Mouse (Mus musculus) induced T-regulatory cell, adult 2 months (primary cell): ENCODE results near the gene Abcg4.

Experiments
- DNase-seq: peaks from one replicate; pipeline ENCODE4 v3.0.0-alpha.2; 2012; ENCODE audit warnings: low read depth

Gene Abcg4

DNA sequence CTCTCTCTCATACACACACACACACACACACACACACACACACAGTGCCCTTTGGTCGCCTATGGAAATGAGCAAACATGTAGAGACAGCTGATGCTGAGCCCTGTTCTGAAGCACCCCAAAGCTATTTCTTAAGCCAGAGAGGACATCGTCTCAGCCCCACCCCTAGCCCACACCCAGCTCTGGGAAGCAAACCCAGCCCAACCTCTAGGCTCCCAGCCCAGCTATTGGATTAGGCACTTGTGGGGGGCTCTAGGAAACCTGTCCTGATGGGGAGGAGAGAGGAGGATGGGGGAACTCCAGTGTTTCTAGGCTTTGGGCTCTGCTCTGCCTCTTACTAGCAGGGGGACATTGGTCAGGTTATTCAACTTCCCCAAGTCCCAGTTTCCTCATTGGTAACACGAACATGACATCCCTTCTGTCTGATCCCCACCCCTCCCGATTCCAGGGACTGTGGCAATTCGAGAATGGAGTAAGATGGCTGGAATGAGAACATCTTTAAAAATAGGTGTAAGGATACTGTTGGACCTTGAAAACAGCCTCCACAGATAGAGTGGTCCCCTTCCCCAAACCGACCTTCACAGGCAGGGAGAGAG is 2.1 kb downstream of the Abcg4 start:
- DNase-seq: peak; percentile 20

- DNase-seq: no peak
These were observed 5.2 kb downstream of the Abcg4 start for GRCm38 (mm10) chr9:44283183-44283582.

DNA sequence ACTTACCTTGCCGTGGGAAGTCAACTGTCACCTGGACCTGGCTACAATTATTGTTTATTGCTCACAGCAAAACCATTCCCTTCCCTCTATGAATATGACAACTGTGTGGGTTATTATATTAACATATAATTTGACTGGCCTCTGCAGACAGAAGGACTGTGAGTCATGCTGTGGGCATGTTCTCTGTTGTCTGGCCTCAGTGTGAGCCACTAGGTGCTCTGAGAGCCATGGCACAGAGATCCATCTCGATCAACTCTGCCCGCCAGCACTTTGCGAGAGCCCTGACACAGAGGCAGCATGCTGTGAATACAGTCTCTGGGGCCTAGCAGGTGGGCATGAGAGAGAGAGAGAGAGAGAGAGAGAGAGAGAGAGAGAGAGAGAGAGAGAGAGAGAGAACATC is 18.4 kb downstream of the Abcg4 start:
- DNase-seq: no peak

- peak; percentile 84 for DNase-seq
These were observed 19.3 kb downstream of the Abcg4 start for GRCm38 (mm10) chr9:44269077-44269476.

GRCm38 (mm10) chr9:44268432-44268831 is 20.0 kb downstream of the Abcg4 start, which contains the start of gene Nlrx1:
TSS of gene Nlrx1 (minus strand) at chr9:44268599.
- no peak for DNase-seq

DNA sequence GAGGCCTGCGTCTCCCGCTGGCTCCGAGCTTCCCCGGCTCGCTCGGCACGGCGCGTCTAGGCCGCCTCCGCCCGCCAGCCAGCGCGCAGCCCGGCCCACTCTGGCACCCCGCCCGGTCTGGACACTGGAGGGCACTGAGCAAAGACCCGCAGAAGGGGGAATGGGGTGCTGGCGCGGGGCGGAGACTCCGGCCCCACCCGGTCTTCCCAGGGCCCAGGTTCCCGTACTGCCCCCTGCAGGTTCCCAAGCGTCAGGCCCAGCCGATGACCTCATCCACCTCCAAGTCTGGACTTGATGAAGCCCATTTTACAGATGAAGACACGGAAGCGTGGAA is 20.4 kb downstream of the Abcg4 start:
- DNase-seq: peak; percentile 94

DNA sequence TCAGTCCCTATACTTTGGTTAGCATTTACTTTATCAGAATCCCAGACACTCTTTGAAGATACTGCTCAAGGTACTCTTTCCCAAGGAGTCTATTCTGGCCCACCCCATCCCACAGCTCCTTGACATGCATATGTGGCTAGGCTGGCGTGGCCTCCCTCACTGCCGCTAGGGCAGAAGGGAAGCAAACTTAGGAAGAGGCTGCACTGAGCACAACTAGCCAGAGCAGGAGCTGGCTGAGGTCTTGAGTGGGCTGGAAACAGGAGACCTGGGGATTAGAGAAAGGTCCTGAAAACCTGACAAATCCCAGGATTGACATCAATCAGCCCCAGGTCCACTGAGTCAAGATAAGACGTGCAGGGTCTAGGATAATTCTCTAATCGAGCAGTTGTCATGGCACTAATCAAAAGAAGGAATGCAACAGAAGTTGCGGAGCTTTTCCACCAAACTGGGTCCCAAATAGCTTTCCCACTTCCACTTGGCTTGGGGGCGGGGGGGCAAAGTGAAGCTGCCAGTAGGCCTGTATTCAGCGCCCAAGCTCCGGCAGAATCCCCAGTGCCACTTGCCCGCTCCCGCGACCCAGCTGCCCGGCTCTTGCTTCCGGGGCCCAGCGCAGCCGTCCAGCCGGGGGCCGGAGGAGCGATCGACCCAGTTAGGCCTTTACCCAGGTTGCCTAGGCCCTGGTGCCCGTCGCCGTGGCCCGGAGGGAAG is 20.9 kb downstream of the Abcg4 start:
- DNase-seq: no peak

GRCm38 (mm10) chr9:44266478-44267226 is 21.8 kb downstream of the Abcg4 start:
- DNase-seq: peak; percentile 22

- DNase-seq: no peak
These were observed 27.0 kb downstream of the Abcg4 start for GRCm38 (mm10) chr9:44261388-44261787.

- DNase-seq: no peak
These were observed 29.4 kb downstream of the Abcg4 start for GRCm38 (mm10) chr9:44259014-44259413.

GRCm38 (mm10) chr9:44256213-44256612 is 32.2 kb downstream of the Abcg4 start:
- no peak for DNase-seq

DNA sequence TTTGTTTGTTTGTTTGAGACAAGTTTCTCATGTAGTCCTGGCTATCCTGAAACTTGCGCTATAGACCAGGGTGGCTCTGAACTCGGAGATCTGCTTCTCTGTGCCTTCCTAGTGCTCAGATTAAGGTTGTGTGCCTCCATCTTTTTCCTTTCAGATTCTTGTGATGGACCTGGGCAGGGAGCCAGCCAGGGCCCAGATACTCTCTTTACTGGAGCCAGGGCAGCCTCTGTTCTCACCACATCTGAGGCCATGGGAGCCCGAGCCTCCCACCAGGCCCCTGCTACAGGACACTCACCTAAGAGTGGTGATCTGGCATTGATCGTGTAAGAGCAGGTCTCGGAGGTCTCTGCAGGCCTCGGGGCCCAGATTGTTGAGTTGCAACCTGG is 33.3 kb downstream of the Abcg4 start:
- DNase-seq: no peak

GRCm38 (mm10) chr9:44254508-44255135 is 33.8 kb downstream of the Abcg4 start:
- no peak for DNase-seq

GRCm38 (mm10) chr9:44253441-44253840 is 35.0 kb downstream of the Abcg4 start:
- no peak for DNase-seq

DNA sequence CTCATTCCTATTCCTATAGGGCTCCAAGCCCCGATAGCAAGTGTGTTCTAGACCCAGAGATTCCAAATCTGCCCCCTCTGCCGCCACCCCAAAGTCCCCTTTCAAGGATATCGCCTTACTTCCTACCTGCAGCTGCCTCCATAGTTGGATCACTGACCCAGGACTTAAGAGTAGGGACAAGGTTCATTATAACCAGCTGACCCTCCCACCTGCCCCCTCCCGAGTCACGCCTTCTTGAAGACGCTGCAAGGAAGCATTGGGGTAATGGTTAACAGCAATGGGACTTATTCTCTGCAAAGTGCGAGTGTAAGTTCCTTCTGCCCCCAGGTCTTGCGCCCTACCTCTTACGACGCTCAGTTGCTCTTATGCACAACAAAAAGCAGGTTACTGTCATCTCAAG is 37.1 kb downstream of the Abcg4 start, which contains the start of gene Pdzd3:
Gene Pdzd3, minus strand, starts transcription at position 158 of the 400 bp plus-strand sequence.
- DNase-seq: no peak

DNA sequence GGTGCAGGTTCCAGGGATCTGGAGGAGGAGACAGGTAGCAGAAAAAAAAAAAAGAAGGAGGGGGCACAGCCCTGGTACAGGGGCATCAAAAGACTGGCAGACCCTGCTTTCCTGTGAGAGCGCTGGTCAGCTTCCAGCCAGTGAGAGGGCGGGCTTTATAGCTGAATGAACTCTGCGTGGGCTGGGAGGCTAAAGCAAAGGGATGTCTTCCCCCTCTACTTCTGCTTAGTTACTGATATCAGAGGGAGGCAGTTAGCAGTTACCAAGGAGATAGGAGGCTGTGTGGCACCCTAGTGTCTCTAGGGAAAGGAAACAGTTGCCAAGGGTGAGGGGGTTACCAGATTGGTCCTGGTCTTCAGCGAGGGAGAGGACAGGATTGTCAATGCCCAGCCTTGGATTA is 38.0 kb downstream of the Abcg4 start:
- no peak for DNase-seq

DNA sequence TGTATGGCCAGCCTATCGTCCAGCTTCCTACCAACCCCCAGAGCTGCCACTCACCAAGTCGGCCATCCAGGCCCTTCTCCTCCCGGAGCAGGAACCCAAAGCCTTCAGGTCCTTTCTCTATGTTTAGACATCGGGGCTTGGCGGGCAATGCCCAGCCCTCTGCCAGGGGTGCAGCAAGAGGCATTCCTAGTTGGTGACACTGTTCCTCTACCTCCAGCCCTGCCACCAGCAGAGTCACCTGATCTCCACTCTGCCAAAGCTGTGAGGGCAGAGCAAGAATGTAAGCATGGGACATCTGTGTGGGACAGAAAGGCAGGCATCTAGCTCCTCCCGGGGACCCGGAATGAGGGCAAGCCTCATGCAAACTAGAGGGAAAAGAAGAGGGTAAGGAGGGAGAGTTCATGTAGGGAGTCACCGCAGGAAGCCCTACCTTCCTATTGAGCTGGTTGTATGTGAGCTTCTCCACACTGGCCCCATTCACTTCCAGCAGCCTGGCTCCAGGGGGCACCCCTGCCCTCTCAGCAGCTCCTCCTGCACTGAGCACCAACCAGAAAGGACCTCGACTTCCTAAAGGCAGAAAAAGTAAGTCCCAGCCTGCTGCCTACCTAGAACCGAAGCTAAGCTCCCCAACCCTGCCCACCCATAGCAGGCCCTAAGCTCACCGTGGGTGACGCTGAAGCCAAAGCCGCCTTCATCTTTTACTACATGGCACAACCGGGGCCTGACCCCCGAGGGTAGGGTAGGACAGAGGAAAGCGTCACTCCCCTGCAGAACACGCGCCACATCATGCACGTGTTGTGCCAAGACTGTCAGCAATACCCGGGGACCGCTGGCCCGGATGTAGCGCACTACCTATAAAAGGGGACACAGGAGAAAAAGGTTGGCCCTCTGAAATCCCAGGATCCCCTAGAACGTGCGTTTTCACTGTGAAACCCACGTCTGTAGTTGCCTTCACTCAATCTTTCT is 39.0 kb downstream of the Abcg4 start:
- DNase-seq: peak; percentile 45

- no peak for DNase-seq
These were observed 40.5 kb downstream of the Abcg4 start for GRCm38 (mm10) chr9:44247907-44248306.

GRCm38 (mm10) chr9:44243621-44244020 is 44.8 kb downstream of the Abcg4 start:
- DNase-seq: no peak

DNA sequence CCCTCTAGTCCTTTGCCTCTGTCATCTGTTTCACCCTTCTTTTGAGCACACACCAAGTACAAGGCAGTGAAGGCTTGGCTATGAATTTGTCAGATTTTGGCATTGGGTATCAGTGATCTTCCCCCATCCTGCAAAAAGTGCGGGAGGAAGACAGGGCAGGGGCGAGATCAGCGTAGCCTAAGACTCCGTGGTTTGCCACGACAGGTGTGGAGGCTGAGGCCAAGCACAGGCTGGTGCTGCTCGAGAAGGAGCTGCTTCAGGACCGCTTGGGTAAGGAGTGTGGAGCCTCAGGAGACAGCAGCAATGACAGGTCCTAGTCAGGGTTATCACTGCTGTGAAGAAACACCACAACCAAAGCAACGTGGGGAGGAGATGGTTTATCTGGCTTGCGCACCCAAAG is 47.0 kb downstream of the Abcg4 start:
- DNase-seq: no peak

- DNase-seq: no peak
These were observed 47.5 kb downstream of the Abcg4 start for GRCm38 (mm10) chr9:44240911-44241310.

GRCm38 (mm10) chr9:44240399-44240798 is 48.0 kb downstream of the Abcg4 start, which contains the start of gene Ccdc153:
TSS of gene Ccdc153 (plus strand) at chr9:44240676.
- DNase-seq: no peak
